Mouse (Mus musculus) MEL (cell line): ENCODE measurements around the gene Poln. TPM values are rescaled to one million over a fixed set of nuclear protein-coding genes. Genes with fewer than 3 reads are reported as not detected.

Source experiments
- DNase-seq: peaks from one replicate; pipeline ENCODE4 v3.0.0; 2011; ENCODE audit warnings: low read depth, low spot score
- H3K27ac ChIP-seq: 2 replicates; pipeline ENCODE4 v1.5.1; 2012; ENCODE audit warnings: low read depth, mild to moderate bottlenecking, control low read depth, low read length, moderate library complexity; ENCODE audit not compliant: control insufficient read depth
- H3K27me3 ChIP-seq, 2 experiments: fragments of 150-350 bp in 1 of 2; sonication (generic) in 1 of 2; 2 replicates each; pipeline ENCODE4 v1.6.1; 2012; ENCODE audit warnings: low read length in 2 of 2, mild to moderate bottlenecking in 2 of 2, improper control_type of control experiment in 1 of 2, moderate library complexity in 1 of 2; ENCODE audit not compliant: insufficient read depth in 2 of 2, control insufficient read depth in 1 of 2
- H3K36me3 ChIP-seq, 2 experiments: 2 replicates each; pipeline ENCODE4 v1.6.1; 2012 to 2014; ENCODE audit warnings: low read length in 2 of 2, improper control_type of control experiment in 1 of 2, inconsistent platforms in 1 of 2, mild to moderate bottlenecking in 1 of 2; ENCODE audit not compliant: insufficient read depth in 2 of 2, control insufficient read depth in 1 of 2
- H3K4me1 ChIP-seq, 2 experiments: fragments of 150-350 bp in 1 of 2; sonication (generic) in 1 of 2; 2 replicates each; pipeline ENCODE4 v1.6.1; 2012; ENCODE audit warnings: low read length in 2 of 2, improper control_type of control experiment in 1 of 2, mild to moderate bottlenecking in 1 of 2; ENCODE audit not compliant: insufficient read depth in 2 of 2, control insufficient read depth in 1 of 2
- H3K4me3 ChIP-seq, 2 experiments: fragments of 150-350 bp in 1 of 2; sonication (generic) in 1 of 2; 2 replicates each; pipeline ENCODE4 v1.5.1; 2012; ENCODE audit warnings: low read depth in 2 of 2, low read length in 2 of 2, mild to moderate bottlenecking in 2 of 2, moderate library complexity in 2 of 2, control low read depth in 1 of 2, improper control_type of control experiment in 1 of 2; ENCODE audit not compliant: control insufficient read depth in 1 of 2, insufficient read depth in 1 of 2
- H3K79me2 ChIP-seq: 2 replicates; pipeline ENCODE4 v1.6.1; 2012; ENCODE audit warnings: mild to moderate bottlenecking, low read length, moderate library complexity; ENCODE audit not compliant: control insufficient read depth, poor library complexity, insufficient read depth
- H3K9ac ChIP-seq: 2 replicates; pipeline ENCODE4 v1.6.1; 2012; ENCODE audit warnings: low read depth, mild to moderate bottlenecking, control low read depth, low read length, moderate library complexity; ENCODE audit not compliant: control insufficient read depth, poor library complexity, severe bottlenecking
- H3K9me3 ChIP-seq: fragments of 150-350 bp; sonication (generic); replicated peaks from 2 replicates; pipeline ENCODE4 v1.6.1; 2012; ENCODE audit warnings: mild to moderate bottlenecking, low read length, improper control_type of control experiment, moderate library complexity; ENCODE audit not compliant: insufficient read depth
- BHLHE40 ChIP-seq: IDR thresholded peaks from 2 replicates; pipeline ENCODE4 v1.6.1; 2012; ENCODE audit warnings: low read depth, mild to moderate bottlenecking, inconsistent platforms, low read length, improper control_type of control experiment, borderline replicate concordance
- CTCF ChIP-seq, 3 experiments: IDR thresholded peaks in 2 of 3; conservative IDR thresholded peaks in 1 of 3; 2 replicates each; pipeline ENCODE4 v1.5.1; 2011 to 2012; ENCODE audit warnings: low read length in 3 of 3, low read depth in 2 of 3, mild to moderate bottlenecking in 2 of 3, improper control_type of control experiment in 1 of 3, inconsistent platforms in 1 of 3, mixed read lengths in 1 of 3, moderate library complexity in 1 of 3; ENCODE audit not compliant: control insufficient read depth in 1 of 3, insufficient read depth in 1 of 3, poor library complexity in 1 of 3, severe bottlenecking in 1 of 3
- EP300 ChIP-seq, 2 experiments: IDR thresholded peaks; 2 replicates each; pipeline ENCODE4 v1.6.1; 2011; ENCODE audit warnings: improper control_type of control experiment in 2 of 2, low read length in 2 of 2, low read depth in 1 of 2, mild to moderate bottlenecking in 1 of 2
- GATA1 ChIP-seq: IDR thresholded peaks from 2 replicates; pipeline ENCODE4 v1.6.1; 2011; ENCODE audit warnings: low read depth, low read length, improper control_type of control experiment
- KAT2A ChIP-seq: conservative IDR thresholded peaks from 2 replicates; pipeline ENCODE4 v1.6.1; 2012; ENCODE audit warnings: low read depth, low read length, improper control_type of control experiment, inconsistent platforms
- MAFK ChIP-seq: IDR thresholded peaks from 2 replicates; pipeline ENCODE4 v1.6.1; 2011; ENCODE audit warnings: low read depth, mild to moderate bottlenecking, low read length, improper control_type of control experiment, borderline replicate concordance
- MAX ChIP-seq: IDR thresholded peaks from 2 replicates; pipeline ENCODE4 v1.6.1; 2011; ENCODE audit warnings: low read length, improper control_type of control experiment
- MXI1 ChIP-seq: IDR thresholded peaks from 2 replicates; pipeline ENCODE4 v1.6.1; 2011; ENCODE audit warnings: mild to moderate bottlenecking, low read depth, low read length, improper control_type of control experiment
- MYC ChIP-seq: IDR thresholded peaks from 2 replicates; pipeline ENCODE4 v1.6.1; 2011; ENCODE audit warnings: low read depth, mild to moderate bottlenecking, low read length, improper control_type of control experiment, moderate library complexity
- NRF1 ChIP-seq: IDR thresholded peaks from 2 replicates; pipeline ENCODE4 v1.6.1; 2014; ENCODE audit warnings: low read depth, mild to moderate bottlenecking, inconsistent platforms, low read length, improper control_type of control experiment, moderate library complexity; ENCODE audit not compliant: poor library complexity, insufficient read depth, severe bottlenecking
- POLR2AphosphoS2 ChIP-seq: IDR thresholded peaks from 2 replicates; pipeline ENCODE4 v1.6.1; 2011; ENCODE audit warnings: low read length, improper control_type of control experiment
- SMC3 ChIP-seq: IDR thresholded peaks from 2 replicates; pipeline ENCODE4 v1.6.1; 2011; ENCODE audit warnings: low read depth, low read length, improper control_type of control experiment
- TAL1 ChIP-seq: IDR thresholded peaks from 2 replicates; pipeline ENCODE4 v1.6.1; 2012; ENCODE audit warnings: mild to moderate bottlenecking, inconsistent platforms, low read length, moderate library complexity, mixed read lengths
- TCF12 ChIP-seq: IDR thresholded peaks from 2 replicates; pipeline ENCODE4 v1.6.1; 2014; ENCODE audit warnings: low read depth, mild to moderate bottlenecking, inconsistent platforms, low read length, improper control_type of control experiment, moderate library complexity
- UBTF ChIP-seq: IDR thresholded peaks from 2 replicates; pipeline ENCODE4 v1.6.1; 2012; ENCODE audit warnings: low read depth, mild to moderate bottlenecking, inconsistent platforms, low read length, improper control_type of control experiment, moderate library complexity, borderline replicate concordance; ENCODE audit not compliant: insufficient read depth
- ZC3H11A ChIP-seq: IDR thresholded peaks from 2 replicates; pipeline ENCODE4 v1.6.1; 2012; ENCODE audit warnings: low read depth, mild to moderate bottlenecking, inconsistent platforms, low read length, improper control_type of control experiment
- ZMIZ1 ChIP-seq: IDR thresholded peaks from 2 replicates; pipeline ENCODE4 v1.6.1; 2012; ENCODE audit warnings: low read depth, mild to moderate bottlenecking, inconsistent platforms, low read length, improper control_type of control experiment, moderate library complexity
- polyA plus RNA-seq, 2 experiments: library from polyadenylated mRNA; stranded (reverse) in 1 of 2; unstranded in 1 of 2; fragments of >175 nt in 1 of 2; fragments of >200 nt in 1 of 2; gene quantifications; 2 replicates each; pipeline versions ENCODE4 v1.2.1 to v1.2.4; 2012; ENCODE audit warnings: low replicate concordance in 2 of 2, low read depth in 1 of 2; ENCODE audit not compliant: insufficient read length in 2 of 2, insufficient read depth in 1 of 2, missing spikeins in 1 of 2
- total RNA-seq: library from RNA; depleted of rRNA; stranded (reverse); fragments of 300-350 nt; gene quantifications from 2 replicates; pipeline ENCODE4 v1.2.3, GENCODE M21; 2012

The Poln gene
- total and polyA plus RNA-seq, 3 experiments = 0.50 to 1.0 TPM; not detected in 1

GRCm38 (mm10) chr5:34191021-34191420 is 21.8 kb upstream of the Poln start:
- peaks cover 0 to 8% of the 10 kb centered on the region in 2 experiments; a peak in 2 of 4 replicates for H3K36me3 ChIP-seq
- no peak overlapping the region for H3K9ac ChIP-seq
- H3K79me2 ChIP-seq = peaks cover 3% of the 10 kb centered on the region; the same call in 1 of the 2 replicates
- H3K27me3 ChIP-seq = peaks cover 5 to 6% of the 10 kb centered on the region in 2 experiments
- H3K27ac ChIP-seq = no peak overlapping the region
- TF ChIP-seq CTCF (IDR thresholded peaks at IDR 0.05 in 2 of 3, conservative IDR thresholded peaks at IDR 0.05 in 1 of 3; ENCODE audit: control insufficient read depth in 1 of 3, insufficient read depth in 1 of 3, low read depth in 2 of 3, low read length in 3 of 3, poor library complexity in 1 of 3, severe bottlenecking in 1 of 3) = no peak
- no peak for TF ChIP-seq UBTF
- no peak for TF ChIP-seq ZC3H11A
- TF ChIP-seq EP300 (IDR thresholded peaks at IDR 0.05; ENCODE audit: low read depth in 1 of 2, low read length in 2 of 2) = no peak
- no peak for TF ChIP-seq ZMIZ1
- no peak for TF ChIP-seq TCF12
- no peak for TF ChIP-seq GATA1
- TF ChIP-seq MYC = no peak
- no peak for TF ChIP-seq NRF1
- no peak for TF ChIP-seq BHLHE40
- no peak for TF ChIP-seq POLR2AphosphoS2
- no peak for TF ChIP-seq SMC3
- TF ChIP-seq MAX = no peak
- TF ChIP-seq MXI1 = no peak
- TF ChIP-seq KAT2A = no peak
- TF ChIP-seq TAL1 = no peak
- TF ChIP-seq, all 39 proteins: peak for 0
- DNase-seq = no peak
- Histone ChIP-seq H3K4me1 (peaks cover 0 to 18% of the 10 kb centered on the region in 2 experiments; a peak in 2 of 4 replicates), H3K4me3 (no peak overlapping the region), H3K9me3 (no peaks in the 10 kb centered on the region)

GRCm38 (mm10) chr5:34189521-34189920 is 20.3 kb upstream of the Poln start:
- no peak for DNase-seq
- no peak overlapping the region for H3K27ac ChIP-seq

More at GRCm38 (mm10) chr5:34189521-34189920, 20.3 kb upstream of the Poln start:
- Histone ChIP-seq H3K9me3 (no peaks in the 10 kb centered on the region), H3K79me2 (peaks cover 3% of the 10 kb centered on the region; the same call in 1 of the 2 replicates), H3K27me3 (peaks cover 5 to 6% of the 10 kb centered on the region in 2 experiments), H3K9ac (no peak overlapping the region), H3K36me3 (peaks cover 0 to 8% of the 10 kb centered on the region in 2 experiments; a peak in 2 of 4 replicates), H3K4me3 (no peak overlapping the region), H3K4me1 (peaks cover 0 to 18% of the 10 kb centered on the region in 2 experiments; a peak in 2 of 4 replicates)
- TF ChIP-seq MAFK = no peak
